Comparison of ENCODE assay signal across 25 mouse cellular contexts in genomic region chr9:121322034-121322433, GRCm38 (mm10). TPM values are rescaled to one million over a fixed set of nuclear protein-coding genes. Genes with fewer than 3 reads are reported as not detected.
A peak's percentile ranks its signal among the peaks of the same experiment; 100 is the strongest.
DNase-seq lines count a peak whose midpoint lies in the region; ATAC-seq and TF ChIP-seq lines count a peak whose summit lies in the region.
"Had no signal": no experiment of that assay in that cellular context is flagged by ENCODE, and none has a peak within 500 bp of the region (broad histone marks: within the 10 kb centered on the region; RNA-seq: fewer than 3 reads in every experiment).

No protein-coding gene starts in this region.

- H3K27me3 ChIP-seq in heart, embryonic 11.5 days (ENCODE audit: control insufficient read depth, insufficient read depth, low read length), result no peaks in the 10 kb centered on the region
- no peaks in the 10 kb centered on the region for H3K27me3 ChIP-seq in heart, embryonic 16.5 days (ENCODE audit: control insufficient read depth, insufficient read depth, low read length)
- no peaks in the 10 kb centered on the region for H3K27me3 ChIP-seq in hindbrain, embryonic 11.5 days (ENCODE audit: control insufficient read depth, insufficient read depth, low read length)
- H3K27me3 ChIP-seq: embryonic facial prominence, embryonic 12.5 days; forebrain, embryonic 12.5 days; hindbrain, embryonic 15.5 days; liver, embryonic 15.5 days had no signal

- no peak overlapping the region for H3K9ac ChIP-seq in heart, embryonic 11.5 days (ENCODE audit: low read depth, low read length)
- H3K9ac ChIP-seq in heart, embryonic 16.5 days (ENCODE audit: low read length), result no peak overlapping the region
- H3K9ac ChIP-seq in hindbrain, embryonic 11.5 days (ENCODE audit: low read depth, low read length), result no peak overlapping the region
- H3K9ac ChIP-seq: embryonic facial prominence, embryonic 12.5 days; forebrain, embryonic 12.5 days; hindbrain, embryonic 15.5 days; liver, embryonic 15.5 days had no signal

- H3K9me3 ChIP-seq in heart, embryonic 11.5 days (replicated peaks; ENCODE audit: control insufficient read depth, low read length), result no peaks in the 10 kb centered on the region
- no peaks in the 10 kb centered on the region for H3K9me3 ChIP-seq in heart, embryonic 16.5 days (replicated peaks; ENCODE audit: control insufficient read depth, low read length)
- H3K9me3 ChIP-seq in hindbrain, embryonic 11.5 days (ENCODE audit: control insufficient read depth, low read length), result no peaks in the 10 kb centered on the region
- H3K9me3 ChIP-seq: embryonic facial prominence, embryonic 12.5 days; forebrain, embryonic 12.5 days; G1E; hindbrain, embryonic 15.5 days; liver, embryonic 15.5 days had no signal

- intact Hi-C loops in gastrocnemius, adult 2 months (cut with DNase I), result no loop called here
- intact Hi-C loops in gastrocnemius, postnatal 14 days (cut with DNase I; ENCODE audit: low total_unique reads), result no loop called here
- intact Hi-C loops in heart, postnatal 14 days (cut with DNase I), result no loop called here

- TF ChIP-seq CTCF in gastrocnemius, adult 2 months (IDR thresholded peaks at IDR 0.05), result no peak

- 75% methylated on average over 14 of the region's 14 CpGs for WGBS in heart, embryonic 11.5 days (ENCODE audit: insufficient replicate concordance)
- 72% methylated on average over 14 of the region's 14 CpGs for WGBS in heart, embryonic 16.5 days
- WGBS in hindbrain, embryonic 11.5 days, result 98% methylated on average over 14 of the region's 14 CpGs

- H3K36me3 ChIP-seq in heart, embryonic 11.5 days (ENCODE audit: control insufficient read depth, insufficient read depth, low read length), result peaks cover 3% of the 10 kb centered on the region; the same call in 1 of the 2 replicates
- peaks cover 7% of the 10 kb centered on the region for H3K36me3 ChIP-seq in heart, embryonic 16.5 days (ENCODE audit: control insufficient read depth, insufficient read depth)
- 0 out of 2 replicates have a peak, but pooled peaks cover 3% of the 10 kb centered on the region for H3K36me3 ChIP-seq in hindbrain, embryonic 11.5 days (ENCODE audit: control insufficient read depth, insufficient read depth, low read length)
- H3K36me3 ChIP-seq: hindbrain, embryonic 15.5 days had no signal

- no peak overlapping the region for H3K4me3 ChIP-seq in gastrocnemius, adult 2 months
- H3K4me3 ChIP-seq in heart, embryonic 11.5 days (ENCODE audit: low read depth, low read length), result no peak overlapping the region
- H3K4me3 ChIP-seq in heart, embryonic 16.5 days (ENCODE audit: low read length), result no peak overlapping the region
- no peak overlapping the region for H3K4me3 ChIP-seq in hindbrain, embryonic 11.5 days (ENCODE audit: low read depth, low read length)
- H3K4me3 ChIP-seq: embryonic facial prominence, embryonic 12.5 days; forebrain, embryonic 12.5 days; hindbrain, embryonic 15.5 days; liver, embryonic 15.5 days had no signal

- H3K4me2 ChIP-seq in heart, embryonic 11.5 days, result no peak overlapping the region
- no peak overlapping the region for H3K4me2 ChIP-seq in heart, embryonic 16.5 days (ENCODE audit: low read depth, low read length)
- no peak overlapping the region for H3K4me2 ChIP-seq in hindbrain, embryonic 11.5 days (replicated peaks; ENCODE audit: low read depth, low read length)
- H3K4me2 ChIP-seq: embryonic facial prominence, embryonic 12.5 days; forebrain, embryonic 12.5 days; hindbrain, embryonic 15.5 days; liver, embryonic 15.5 days; midbrain, embryonic 11.5 days had no signal

- ATAC-seq in heart, embryonic 11.5 days (replicated peaks; ENCODE audit: insufficient number of reproducible peaks, low FRiP score, low TSS enrichment), result no peak
- no peak for ATAC-seq in heart, embryonic 16.5 days (replicated peaks; ENCODE audit: extremely low read depth, insufficient read depth, low FRiP score)
- no peak for ATAC-seq in hindbrain, embryonic 11.5 days (ENCODE audit: low FRiP score)
- ATAC-seq: CD4-positive, CD25-positive, alpha-beta regulatory T cell, adult 4 months had no signal

- peak overlapping the region; percentile 95 for H3K27ac ChIP-seq in gastrocnemius, adult 2 months
- 0 out of 2 replicates have a peak overlapping the region, but pooled peaks have one; percentile 59 for H3K27ac ChIP-seq in heart, embryonic 11.5 days (ENCODE audit: low read depth, low read length)
- H3K27ac ChIP-seq in heart, embryonic 16.5 days (ENCODE audit: low read length), result peak overlapping the region; percentile 19; the same call in 1 of the 2 replicates
- no peak overlapping the region for H3K27ac ChIP-seq in hindbrain, embryonic 11.5 days (ENCODE audit: low read depth, low read length)
- H3K27ac ChIP-seq: embryonic facial prominence, embryonic 12.5 days; forebrain, embryonic 12.5 days; hindbrain, embryonic 15.5 days; liver, embryonic 15.5 days; macrophage; stomach, postnatal 0 days had no signal

- peaks cover 6% of the 10 kb centered on the region for H3K4me1 ChIP-seq in heart, embryonic 11.5 days (ENCODE audit: control insufficient read depth, insufficient read depth, low read length)
- peaks cover 27% of the 10 kb centered on the region for H3K4me1 ChIP-seq in heart, embryonic 16.5 days (ENCODE audit: control insufficient read depth, insufficient read depth, low read length)
- H3K4me1 ChIP-seq in hindbrain, embryonic 11.5 days (replicated peaks; ENCODE audit: control insufficient read depth, insufficient read depth, low read length), result peaks cover 5% of the 10 kb centered on the region; the same call in 1 of the 2 replicates

- DNase-seq in gastrocnemius, adult 2 months, result peak; percentile 71
- no peak for DNase-seq in gastrocnemius, postnatal 14 days
- no peak for DNase-seq in heart, postnatal 14 days
- no peak for DNase-seq in hindbrain, embryonic 11.5 days (ENCODE audit: low spot score)
- no peak for DNase-seq in embryo, embryonic 10 days (ENCODE audit: low spot score)
- DNase-seq: adrenal gland, adult 8-10 months; cerebellum, adult 11-12 months; cerebellum, postnatal 14 days; kidney, adult 8-10 months; kidney, postnatal 10 days; left cerebral cortex, postnatal 4 days; liver; thymus, adult 2 months; thymus, postnatal 4 days had no signal

RNA-seq across cellular contexts. Expression of gene Trak1, which starts 24.7 kb away (rescaled TPM):
- 100 to 1,000 TPM; 156 to 204 TPM for total RNA-seq in gastrocnemius, adult 2 months (2021)
- 100 to 1,000 TPM; 167 to 178 TPM for total RNA-seq in gastrocnemius, postnatal 14 days (2021)
- polyA plus RNA-seq in heart, embryonic 11.5 days (2014; fragmentation: Nextera tagmentation; extraction: Ambion mirVana), result 21.3 and 27.2 TPM in 2 replicates
- 100 to 1,000 TPM; 323 to 335 TPM for total RNA-seq in heart, postnatal 14 days (2021)
- polyA plus RNA-seq in heart, embryonic 16.5 days (2015; fragmentation: Nextera tagmentation; extraction: Ambion mirVana), result 42.4 and 48.9 TPM in 2 replicates
- polyA plus RNA-seq in hindbrain, embryonic 11.5 days (2014; fragmentation: Nextera tagmentation; extraction: Ambion mirVana), result 19.8 and 21.2 TPM in 2 replicates

RNA-seq across cellular contexts. Expression of gene Ulk4, which starts 45.0 kb away (rescaled TPM):
- under 1 TPM; 0.11 to 0.36 TPM for total RNA-seq in gastrocnemius, adult 2 months (2021)
- total RNA-seq in gastrocnemius, postnatal 14 days (2021), result under 1 TPM; 0.31 to 0.41 TPM
- 101 and 106 TPM in 2 replicates for polyA plus RNA-seq in heart, embryonic 11.5 days (2014; fragmentation: Nextera tagmentation; extraction: Ambion mirVana)
- 1 to 10 TPM in 1 of 2 experiments, under 1 TPM in 1; 0.49 to 1.0 TPM for total RNA-seq in heart, postnatal 14 days (2021)
- 86.4 and 105 TPM in 2 replicates for polyA plus RNA-seq in heart, embryonic 16.5 days (2015; fragmentation: Nextera tagmentation; extraction: Ambion mirVana)
- polyA plus RNA-seq in hindbrain, embryonic 11.5 days (2014; fragmentation: Nextera tagmentation; extraction: Ambion mirVana), result 161 and 185 TPM in 2 replicates
